ENCODE assay signal across 8 mouse cellular contexts in genomic region chr14:61360981-61361511, GRCm38 (mm10). TPM values are rescaled to one million over a fixed set of nuclear protein-coding genes. Genes with fewer than 3 reads are reported as not detected.
DNase-seq lines count a peak whose midpoint lies in the region; ATAC-seq and TF ChIP-seq lines count a peak whose summit lies in the region.

No protein-coding gene starts in this region.

- WGBS in cerebellum, adult 2 months: 60% methylated on average over 3 of the region's 3 CpGs
- 65% methylated on average over 3 of the region's 3 CpGs for WGBS in forebrain, embryonic 16.5 days
- 56% methylated on average over 3 of the region's 3 CpGs for WGBS in liver, embryonic 11.5 days

- peak overlapping the region; percentile 11; the same call in 1 of the 2 replicates for H3K27ac ChIP-seq in cerebellum, adult 2 months (ENCODE audit: insufficient read depth, low read length)
- H3K27ac ChIP-seq in forebrain, embryonic 16.5 days (ENCODE audit: low read length): no peak overlapping the region
- H3K27ac ChIP-seq in liver, embryonic 11.5 days (ENCODE audit: low read depth, low read length): peak overlapping the region; percentile 3; the same call in 1 of the 2 replicates

- TF ChIP-seq CTCF in cerebellum, adult 2 months (IDR thresholded peaks at IDR 0.05; ENCODE audit: borderline replicate concordance, insufficient read depth, low read depth, low read length): no peak

- H3K27me3 ChIP-seq in cerebellum, adult 2 months (ENCODE audit: control insufficient read depth, insufficient read depth, low read length): no peaks in the 10 kb centered on the region
- H3K27me3 ChIP-seq in forebrain, embryonic 16.5 days (replicated peaks; ENCODE audit: control insufficient read depth, insufficient read depth, low read length): no peaks in the 10 kb centered on the region
- no peaks in the 10 kb centered on the region for H3K27me3 ChIP-seq in liver, embryonic 11.5 days (replicated peaks; ENCODE audit: control insufficient read depth, insufficient read depth, low read length)

- no peak for TF ChIP-seq POLR2A in cerebellum, adult 2 months (IDR thresholded peaks at IDR 0.05; ENCODE audit: borderline replicate concordance, insufficient read depth, low read length)

- peak overlapping the region; percentile 64 for H3K4me2 ChIP-seq in forebrain, embryonic 16.5 days (ENCODE audit: low read length)
- peak overlapping the region; percentile 68 for H3K4me2 ChIP-seq in liver, embryonic 11.5 days

- no peak overlapping the region; the same call in 1 of the 2 replicates for H3K9ac ChIP-seq in forebrain, embryonic 16.5 days (replicated peaks; ENCODE audit: low read depth, low read length)
- H3K9ac ChIP-seq in liver, embryonic 11.5 days (ENCODE audit: low read depth, low read length): peak overlapping the region; percentile 73; the same call in 1 of the 2 replicates

- peak overlapping the region; percentile 56 for H3K4me3 ChIP-seq in cerebellum, adult 2 months (replicated peaks; ENCODE audit: insufficient read depth, low read depth, low read length)
- no peak overlapping the region for H3K4me3 ChIP-seq in forebrain, embryonic 16.5 days (replicated peaks; ENCODE audit: low read length)
- H3K4me3 ChIP-seq in liver, embryonic 11.5 days (ENCODE audit: low read depth, low read length): peak overlapping the region; percentile 69; the same call in 1 of the 2 replicates

- ATAC-seq in forebrain, embryonic 16.5 days: no peak
- ATAC-seq in liver, embryonic 11.5 days (replicated peaks; ENCODE audit: low FRiP score): no peak

- H3K9me3 ChIP-seq in forebrain, embryonic 16.5 days (ENCODE audit: control insufficient read depth, low read length): no peaks in the 10 kb centered on the region
- no peaks in the 10 kb centered on the region for H3K9me3 ChIP-seq in liver, embryonic 11.5 days (ENCODE audit: control insufficient read depth, low read length)

- no peak for DNase-seq in cerebellum, adult 2 months
- no peak for DNase-seq in cerebellum, postnatal 25 days
- peak; percentile 27 for DNase-seq in 3T3-L1 (ENCODE audit: low read depth, low spot score)
- no peak for DNase-seq in liver, embryonic 11.5 days (ENCODE audit: low spot score)
- no peak for DNase-seq in spleen, postnatal 4 days (ENCODE audit: low spot score in 2 of 2)
- no peak for DNase-seq in urinary bladder, adult 2 months (ENCODE audit: low spot score)
- no peak for DNase-seq in lung, postnatal 10 days

- H3K4me1 ChIP-seq in cerebellum, adult 2 months (ENCODE audit: control insufficient read depth, insufficient read depth, low read length): peaks cover 2% of the 10 kb centered on the region; the same call in 1 of the 2 replicates
- H3K4me1 ChIP-seq in forebrain, embryonic 16.5 days (replicated peaks; ENCODE audit: control insufficient read depth, insufficient read depth, low read length): peaks cover 7% of the 10 kb centered on the region
- peaks cover 9% of the 10 kb centered on the region for H3K4me1 ChIP-seq in liver, embryonic 11.5 days (replicated peaks; ENCODE audit: control insufficient read depth, insufficient read depth, low read length)

- no peaks in the 10 kb centered on the region; the same call in 1 of the 2 replicates for H3K36me3 ChIP-seq in forebrain, embryonic 16.5 days (ENCODE audit: control insufficient read depth, insufficient read depth)
- no peaks in the 10 kb centered on the region for H3K36me3 ChIP-seq in liver, embryonic 11.5 days (ENCODE audit: control insufficient read depth, insufficient read depth, low read length)

RNA-seq across cellular contexts. Expression of gene Ebpl, which starts 0.8 kb away (rescaled TPM):
- polyA plus RNA-seq in cerebellum, adult 2 months (2012; rRNA removed): 5.1 and 5.5 TPM in 2 replicates
- 9.7 and 10.3 TPM in 2 replicates for polyA plus RNA-seq in forebrain, embryonic 16.5 days (2015; fragmentation: Nextera tagmentation; extraction: Ambion mirVana)
- polyA plus RNA-seq in liver, embryonic 11.5 days (2014; fragmentation: Nextera tagmentation; extraction: Ambion mirVana): 5.8 and 6.7 TPM in 2 replicates
- 10.8 and 10.9 TPM in 2 replicates for polyA plus RNA-seq in urinary bladder, adult 2 months (2012; rRNA removed)

RNA-seq across cellular contexts. Expression of gene Arl11, which starts 51.5 kb away (rescaled TPM):
- polyA plus RNA-seq in cerebellum, adult 2 months (2012; rRNA removed): 0.74 and 0.75 TPM in 2 replicates
- 0.24 and 0.39 TPM in 2 replicates for polyA plus RNA-seq in forebrain, embryonic 16.5 days (2015; fragmentation: Nextera tagmentation; extraction: Ambion mirVana)
- 1.1 and 1.4 TPM in 2 replicates for polyA plus RNA-seq in liver, embryonic 11.5 days (2014; fragmentation: Nextera tagmentation; extraction: Ambion mirVana)
- polyA plus RNA-seq in urinary bladder, adult 2 months (2012; rRNA removed): 2.6 and 2.7 TPM in 2 replicates
